Mouse (Mus musculus) stomach, embryonic 15.5 days (tissue): ENCODE measurements around the gene Iqgap2. TPM values are rescaled to one million over a fixed set of nuclear protein-coding genes. Genes with fewer than 3 reads are reported as not detected.

ENCODE experiments used
- ATAC-seq: fragments of 200-750 bp; cut with Nextera tagmentation; 2 replicates; pipeline ENCODE4 v1.8.0; 2017; ENCODE audit warnings: low read depth, moderate number of reproducible peaks, moderate TSS enrichment; ENCODE audit not compliant: insufficient read depth, low FRiP score
- H3K27ac ChIP-seq: fragments of 300-500 bp; sonication (generic); 2 replicates; pipeline ENCODE4 v1.5.1; 2015; ENCODE audit warnings: mild to moderate bottlenecking, inconsistent platforms
- H3K27me3 ChIP-seq: fragments of 300-500 bp; sonication (generic); replicated peaks from 2 replicates; pipeline ENCODE4 v1.6.1; 2015; ENCODE audit warnings: inconsistent platforms
- H3K36me3 ChIP-seq: fragments of 300-500 bp; sonication (generic); 2 replicates; pipeline ENCODE4 v1.6.1; 2015; ENCODE audit warnings: inconsistent platforms
- H3K4me1 ChIP-seq: fragments of 300-500 bp; sonication (generic); 2 replicates; pipeline ENCODE4 v1.6.1; 2015; ENCODE audit warnings: inconsistent platforms
- H3K4me2 ChIP-seq: fragments of 300-500 bp; sonication (generic); 2 replicates; pipeline ENCODE4 v1.6.1; 2015; ENCODE audit warnings: mild to moderate bottlenecking, inconsistent platforms
- H3K4me3 ChIP-seq: fragments of 300-500 bp; sonication (generic); replicated peaks from 2 replicates; pipeline ENCODE4 v1.5.1; 2015; ENCODE audit warnings: inconsistent platforms
- H3K9ac ChIP-seq: fragments of 300-500 bp; sonication (generic); 2 replicates; pipeline ENCODE4 v1.6.1; 2015; ENCODE audit warnings: inconsistent platforms
- H3K9me3 ChIP-seq: fragments of 300-500 bp; sonication (generic); 2 replicates; pipeline ENCODE4 v1.6.1; 2016; ENCODE audit warnings: inconsistent platforms
- WGBS: fragments of 180-500 bp; shearing (Covaris S2); methylation state at CpG from one replicate; pipeline ENCODE4 v1.1.7; 2015; 5-methylcytosine and 5-hydroxymethylcytosine counted together
- polyA plus RNA-seq: library from polyadenylated mRNA; unstranded; fragments of >200 nt; fragmentation: Nextera tagmentation; extraction: Ambion mirVana; gene quantifications from 2 replicates; pipeline ENCODE4 v1.2.1, GENCODE M21; 2015

Gene Iqgap2
- polyA plus RNA-seq, 1 experiment from 2014 or later = 20.3 TPM

GRCm38 (mm10) chr13:95696654-95697163, 195.0 kb downstream of the Iqgap2 start, which contains the start of gene F2rl2:
F2rl2 (plus strand) TSS chr13:95696853.
- H3K27ac ChIP-seq = no peak within 1 kb of the TSS
- no peak; the same call in 1 of the 2 replicates for ATAC-seq
- no peak within 1 kb of the TSS for H3K4me3 ChIP-seq
- no peak within 1 kb of the TSS for H3K4me2 ChIP-seq
- H3K36me3 ChIP-seq = no peaks in the 10 kb centered on the region
- H3K27me3 ChIP-seq = no peaks in the 10 kb centered on the region
- H3K9ac ChIP-seq = no peak within 1 kb of the TSS
- 0 out of 2 replicates have a peak, but pooled peaks cover 3% of the 10 kb centered on the region for H3K4me1 ChIP-seq
- no peaks in the 10 kb centered on the region for H3K9me3 ChIP-seq
- 63% methylated on average over 4 of the region's 4 CpGs for WGBS

- no peak for ATAC-seq
- Histone ChIP-seq H3K4me3 (no peak overlapping the region), H3K9ac (no peak overlapping the region), H3K27me3 (no peaks in the 10 kb centered on the region), H3K27ac (no peak overlapping the region), H3K4me2 (no peak overlapping the region), H3K4me1 (0 out of 2 replicates have a peak, but pooled peaks cover 3% of the 10 kb centered on the region), H3K36me3 (no peaks in the 10 kb centered on the region), H3K9me3 (no peaks in the 10 kb centered on the region)
- 92% methylated on average over 9 of the region's 9 CpGs for WGBS
Measured at GRCm38 (mm10) chr13:95696120-95696653, 195.5 kb downstream of the Iqgap2 start.

- WGBS = 79% methylated on average over 8 of the region's 8 CpGs
- Histone ChIP-seq H3K4me2 (no peak overlapping the region), H3K4me1 (no peaks in the 10 kb centered on the region), H3K36me3 (no peaks in the 10 kb centered on the region), H3K27me3 (no peaks in the 10 kb centered on the region), H3K9me3 (no peaks in the 10 kb centered on the region), H3K27ac (no peak overlapping the region), H3K4me3 (no peak overlapping the region), H3K9ac (no peak overlapping the region)
- no peak for ATAC-seq
Measured at GRCm38 (mm10) chr13:95692201-95692600, 199.5 kb downstream of the Iqgap2 start.

GRCm38 (mm10) chr13:95688576-95688975, 203.1 kb downstream of the Iqgap2 start:
- no peaks in the 10 kb centered on the region for H3K36me3 ChIP-seq
- H3K4me1 ChIP-seq = no peaks in the 10 kb centered on the region
- no peak overlapping the region for H3K4me2 ChIP-seq
- no peak overlapping the region for H3K4me3 ChIP-seq
- no peaks in the 10 kb centered on the region for H3K27me3 ChIP-seq
- H3K27ac ChIP-seq = no peak overlapping the region
- 86% methylated on average over 1 of the region's 1 CpGs for WGBS
- H3K9me3 ChIP-seq = no peaks in the 10 kb centered on the region
- ATAC-seq = peak; percentile 78; the same call in 1 of the 2 replicates
- H3K9ac ChIP-seq = no peak overlapping the region

GRCm38 (mm10) chr13:95685736-95686135, 206.0 kb downstream of the Iqgap2 start:
- Histone ChIP-seq H3K36me3 (peaks cover 7% of the 10 kb centered on the region; the same call in 1 of the 2 replicates), H3K9ac (no peak overlapping the region), H3K4me3 (no peak overlapping the region), H3K4me1 (no peaks in the 10 kb centered on the region), H3K9me3 (no peaks in the 10 kb centered on the region), H3K27me3 (no peaks in the 10 kb centered on the region), H3K27ac (no peak overlapping the region), H3K4me2 (no peak overlapping the region)
- ATAC-seq = no peak
- WGBS = 73% methylated on average over 5 of the region's 5 CpGs

- Histone ChIP-seq H3K9me3 (no peaks in the 10 kb centered on the region), H3K4me2 (no peak overlapping the region), H3K27me3 (no peaks in the 10 kb centered on the region), H3K27ac (no peak overlapping the region), H3K4me3 (no peak overlapping the region), H3K9ac (no peak overlapping the region), H3K4me1 (no peaks in the 10 kb centered on the region), H3K36me3 (peaks cover 7% of the 10 kb centered on the region; the same call in 1 of the 2 replicates)
- no peak for ATAC-seq
- WGBS = 91% methylated on average over 9 of the region's 9 CpGs
Measured at GRCm38 (mm10) chr13:95684656-95685244, 207.0 kb downstream of the Iqgap2 start.

- Histone ChIP-seq H3K27ac (no peak overlapping the region), H3K9me3 (no peaks in the 10 kb centered on the region), H3K4me1 (no peaks in the 10 kb centered on the region), H3K36me3 (peaks cover 7% of the 10 kb centered on the region; the same call in 1 of the 2 replicates), H3K4me2 (no peak overlapping the region), H3K4me3 (no peak overlapping the region), H3K27me3 (no peaks in the 10 kb centered on the region), H3K9ac (no peak overlapping the region)
- WGBS = 78% methylated on average over 4 of the region's 4 CpGs
- peak; percentile 97 for ATAC-seq
Measured at GRCm38 (mm10) chr13:95679491-95679941, 212.2 kb downstream of the Iqgap2 start.

GRCm38 (mm10) chr13:95679078-95679477, 212.6 kb downstream of the Iqgap2 start:
- ATAC-seq = peak; percentile 63; the same call in 1 of the 2 replicates

GRCm38 (mm10) chr13:95672372-95672771, 219.3 kb downstream of the Iqgap2 start:
- no peak overlapping the region for H3K4me2 ChIP-seq
- H3K27ac ChIP-seq = no peak overlapping the region
- 83% methylated on average over 7 of the region's 7 CpGs for WGBS
- H3K4me3 ChIP-seq = no peak overlapping the region
- H3K4me1 ChIP-seq = no peaks in the 10 kb centered on the region
- H3K27me3 ChIP-seq = no peaks in the 10 kb centered on the region
- no peak for ATAC-seq
- peaks cover 9% of the 10 kb centered on the region for H3K36me3 ChIP-seq
- H3K9me3 ChIP-seq = no peaks in the 10 kb centered on the region
- H3K9ac ChIP-seq = no peak overlapping the region

More at GRCm38 (mm10) chr13:95679078-95679477, 212.6 kb downstream of the Iqgap2 start:
- no peaks in the 10 kb centered on the region for H3K27me3 ChIP-seq
- no peak overlapping the region for H3K27ac ChIP-seq
- no peak overlapping the region for H3K9ac ChIP-seq
- H3K36me3 ChIP-seq = peaks cover 7% of the 10 kb centered on the region; the same call in 1 of the 2 replicates
- H3K9me3 ChIP-seq = no peaks in the 10 kb centered on the region
- no peaks in the 10 kb centered on the region for H3K4me1 ChIP-seq
- H3K4me2 ChIP-seq = no peak overlapping the region
- 73% methylated on average over 5 of the region's 5 CpGs for WGBS
- H3K4me3 ChIP-seq = no peak overlapping the region

GRCm38 (mm10) chr13:95671108-95671897, 220.4 kb downstream of the Iqgap2 start:
- H3K36me3 ChIP-seq = peaks cover 9% of the 10 kb centered on the region
- no peak overlapping the region for H3K4me2 ChIP-seq
- no peaks in the 10 kb centered on the region for H3K4me1 ChIP-seq
- H3K4me3 ChIP-seq = no peak overlapping the region
- no peaks in the 10 kb centered on the region for H3K9me3 ChIP-seq
- H3K9ac ChIP-seq = no peak overlapping the region
- no peak overlapping the region for H3K27ac ChIP-seq
- 68% methylated on average over 9 of the region's 9 CpGs for WGBS
- ATAC-seq = peak; percentile 91
- no peaks in the 10 kb centered on the region for H3K27me3 ChIP-seq

- ATAC-seq = no peak
- Histone ChIP-seq H3K4me3 (no peak overlapping the region), H3K27me3 (no peaks in the 10 kb centered on the region), H3K9ac (no peak overlapping the region), H3K36me3 (peaks cover 9% of the 10 kb centered on the region), H3K27ac (no peak overlapping the region), H3K4me1 (no peaks in the 10 kb centered on the region), H3K4me2 (no peak overlapping the region), H3K9me3 (no peaks in the 10 kb centered on the region)
- WGBS = 77% methylated on average over 5 of the region's 5 CpGs
Measured at GRCm38 (mm10) chr13:95670534-95670933, 221.2 kb downstream of the Iqgap2 start.

GRCm38 (mm10) chr13:95667260-95667659, 224.5 kb downstream of the Iqgap2 start:
- no peak for ATAC-seq
- Histone ChIP-seq H3K36me3 (peaks cover 16% of the 10 kb centered on the region), H3K4me3 (no peak overlapping the region), H3K27me3 (no peaks in the 10 kb centered on the region), H3K9me3 (no peaks in the 10 kb centered on the region), H3K9ac (no peak overlapping the region), H3K4me1 (no peaks in the 10 kb centered on the region), H3K4me2 (no peak overlapping the region), H3K27ac (no peak overlapping the region)
- WGBS = 18% methylated on average over 7 of the region's 7 CpGs
